Mouse (Mus musculus) layer of hippocampus, adult 9-10 months (tissue): ENCODE data around the gene Wls.

ENCODE experiments used
- DNase-seq: peaks from one replicate; pipeline ENCODE4 v3.0.0; 2022; ENCODE audit warnings: low spot score

Wls gene

GRCm38 (mm10) chr3:159917328-159918090 lies 78.0 kb downstream of the Wls start:
- DNase-seq, result no peak
